Mouse (Mus musculus) kidney, adult 2 months (tissue): ENCODE measurements around the gene Mcf2l. TPM values are rescaled to one million over a fixed set of nuclear protein-coding genes. Genes with fewer than 3 reads are reported as not detected.

Source experiments
- DNase-seq: peaks from one replicate; pipeline ENCODE4 v3.0.0; 2021
- H3K27ac ChIP-seq: fragments of 200-500 bp; 2 replicates; pipeline ENCODE4 v1.5.1; 2012; ENCODE audit warnings: low read depth, low read length, control low read depth, inconsistent platforms; ENCODE audit not compliant: insufficient read depth
- H3K27me3 ChIP-seq: fragments of 200-500 bp; replicated peaks from 2 replicates; pipeline ENCODE4 v1.6.1; 2012; ENCODE audit warnings: mild to moderate bottlenecking, moderate library complexity, low read length, inconsistent platforms; ENCODE audit not compliant: control insufficient read depth, insufficient read depth
- H3K36me3 ChIP-seq: fragments of 200-500 bp; 2 replicates; pipeline ENCODE4 v1.6.1; 2012; ENCODE audit warnings: mild to moderate bottlenecking, moderate library complexity, low read length, inconsistent platforms; ENCODE audit not compliant: control insufficient read depth, insufficient read depth
- H3K4me1 ChIP-seq: fragments of 200-500 bp; 2 replicates; pipeline ENCODE4 v1.6.1; 2011; ENCODE audit warnings: low read length; ENCODE audit not compliant: control insufficient read depth, insufficient read depth
- H3K4me3 ChIP-seq: fragments of 200-500 bp; 2 replicates; pipeline ENCODE4 v1.5.1; 2011; ENCODE audit warnings: mild to moderate bottlenecking, low read depth, low read length, control low read depth; ENCODE audit not compliant: insufficient read depth
- CTCF ChIP-seq: fragments of 200-500 bp; conservative IDR thresholded peaks from 2 replicates; pipeline ENCODE4 v1.5.1; 2011; ENCODE audit warnings: low read depth, mild to moderate bottlenecking, control low read depth, low read length, moderate library complexity, mixed read lengths; ENCODE audit not compliant: insufficient read depth, insufficient read length
- POLR2A ChIP-seq: fragments of 200-500 bp; IDR thresholded peaks from one replicate; pipeline ENCODE4 v1.6.1; 2011; ENCODE audit warnings: low read depth, low read length, control low read depth
- WGBS: fragments of 180-500 bp; shearing (Covaris S2); methylation state at CpG from one replicate; pipeline ENCODE4 v1.1.7; 2018; 5-methylcytosine and 5-hydroxymethylcytosine counted together
- polyA plus RNA-seq: library from polyadenylated mRNA; depleted of rRNA; stranded (reverse); fragments of >200 nt; gene quantifications from 2 replicates; pipeline ENCODE4 v1.2.3, GENCODE M21; 2012

Gene Mcf2l
- polyA plus RNA-seq, 1 experiment = 15.1 TPM

GRCm38 (mm10) chr8:12934453-12935043, 60.9 kb downstream of the Mcf2l start:
- peaks cover 4% of the 10 kb centered on the region; the same call in 1 of the 2 replicates for H3K4me1 ChIP-seq
- no peak for DNase-seq
- H3K4me3 ChIP-seq = no peak overlapping the region
- no peaks in the 10 kb centered on the region for H3K36me3 ChIP-seq
- TF ChIP-seq CTCF (no peak), POLR2A (no peak)
- H3K27me3 ChIP-seq = no peaks in the 10 kb centered on the region
- WGBS = 38% methylated on average over 8 of the region's 8 CpGs
- H3K27ac ChIP-seq = no peak overlapping the region

- 83% methylated on average over 8 of the region's 8 CpGs for WGBS
- no peak for DNase-seq
- Histone ChIP-seq H3K27me3 (no peaks in the 10 kb centered on the region), H3K4me1 (no peaks in the 10 kb centered on the region), H3K36me3 (no peaks in the 10 kb centered on the region), H3K27ac (no peak overlapping the region), H3K4me3 (no peak overlapping the region)
- TF ChIP-seq POLR2A = no peak
- no peak for TF ChIP-seq CTCF
Observed at GRCm38 (mm10) chr8:12940549-12940948, 66.9 kb downstream of the Mcf2l start.

- no peaks in the 10 kb centered on the region for H3K4me1 ChIP-seq
- H3K36me3 ChIP-seq = no peaks in the 10 kb centered on the region
- no peak overlapping the region for H3K4me3 ChIP-seq
- DNase-seq = no peak
- H3K27ac ChIP-seq = no peak overlapping the region
- H3K27me3 ChIP-seq = no peaks in the 10 kb centered on the region
- TF ChIP-seq POLR2A (no peak), CTCF (no peak)
- 88% methylated on average over 10 of the region's 10 CpGs for WGBS
Observed at GRCm38 (mm10) chr8:12941161-12941926, 67.7 kb downstream of the Mcf2l start.

- DNase-seq = no peak
- TF ChIP-seq POLR2A = no peak
- TF ChIP-seq CTCF = no peak
- whole genome bisulfite sequencing = 34% methylated on average over 21 of the region's 21 CpGs
- H3K27ac ChIP-seq = no peak overlapping the region
- no peaks in the 10 kb centered on the region for H3K36me3 ChIP-seq
- H3K27me3 ChIP-seq = no peaks in the 10 kb centered on the region
- H3K4me1 ChIP-seq = 0 out of 2 replicates have a peak, but pooled peaks cover 8% of the 10 kb centered on the region
- H3K4me3 ChIP-seq = no peak overlapping the region
Observed at GRCm38 (mm10) chr8:12947604-12948573, 74.3 kb downstream of the Mcf2l start.

GRCm38 (mm10) chr8:12948574-12948961, 75.0 kb downstream of the Mcf2l start:
- DNase-seq = no peak
- no peak overlapping the region for H3K4me3 ChIP-seq
- WGBS = 47% methylated on average over 3 of the region's 3 CpGs
- no peak overlapping the region for H3K27ac ChIP-seq
- H3K27me3 ChIP-seq = no peaks in the 10 kb centered on the region
- 0 out of 2 replicates have a peak, but pooled peaks cover 8% of the 10 kb centered on the region for H3K4me1 ChIP-seq
- no peaks in the 10 kb centered on the region for H3K36me3 ChIP-seq
- TF ChIP-seq CTCF (no peak), POLR2A (no peak)

GRCm38 (mm10) chr8:12951051-12951630, 77.5 kb downstream of the Mcf2l start:
- 75% methylated on average over 7 of the region's 7 CpGs for WGBS
- H3K27me3 ChIP-seq = no peaks in the 10 kb centered on the region
- 0 out of 2 replicates have a peak, but pooled peaks cover 8% of the 10 kb centered on the region for H3K4me1 ChIP-seq
- no peak overlapping the region for H3K27ac ChIP-seq
- no peaks in the 10 kb centered on the region for H3K36me3 ChIP-seq
- DNase-seq = no peak
- TF ChIP-seq CTCF (no peak), POLR2A (no peak)
- no peak overlapping the region for H3K4me3 ChIP-seq

GRCm38 (mm10) chr8:12952699-12953098, 79.1 kb downstream of the Mcf2l start:
- H3K27me3 ChIP-seq = no peaks in the 10 kb centered on the region
- H3K4me3 ChIP-seq = no peak overlapping the region
- 69% methylated on average over 6 of the region's 6 CpGs for WGBS
- TF ChIP-seq CTCF (no peak), POLR2A (no peak)
- H3K4me1 ChIP-seq = 0 out of 2 replicates have a peak, but pooled peaks cover 4% of the 10 kb centered on the region
- DNase-seq = no peak
- no peak overlapping the region for H3K27ac ChIP-seq
- H3K36me3 ChIP-seq = no peaks in the 10 kb centered on the region
